Mouse (Mus musculus) midbrain, embryonic 15.5 days (tissue): ENCODE data around the gene Gimap4. TPM values are rescaled to one million over a fixed set of nuclear protein-coding genes. Genes with fewer than 3 reads are reported as not detected.

Experiments used
- polyA plus RNA-seq: library from polyadenylated mRNA; unstranded; fragments of >200 nt; fragmentation: Nextera tagmentation; extraction: Ambion mirVana; gene quantifications from 2 replicates; pipeline ENCODE4 v1.2.1, GENCODE M21; 2015

The Gimap4 gene
- polyA plus RNA-seq, 1 experiment from 2014 or later, result 1.5 TPM

Other genes with a start within 250 kb of the Gimap4 start
- gene Zfp467, start 238.7 kb upstream of the Gimap4 start, polyA plus RNA-seq, result 28.9 and 33.8 TPM in 2 replicates
- gene Sspo, start 236.3 kb upstream of the Gimap4 start, polyA plus RNA-seq, result 0.40 and 0.46 TPM in 2 replicates
- gene Atp6v0e2, start 146.9 kb upstream of the Gimap4 start, polyA plus RNA-seq, result 292 and 304 TPM in 2 replicates
- gene Lrrc61, start 129.8 kb upstream of the Gimap4 start, polyA plus RNA-seq, result 27.9 and 28.5 TPM in 2 replicates
- 4.5 and 5.6 TPM in 2 replicates for gene Rarres2, start 111.8 kb upstream of the Gimap4 start, polyA plus RNA-seq
- gene Gm45021, start 94.9 kb upstream of the Gimap4 start, polyA plus RNA-seq, result not detected in 2 replicates
- 48.9 and 50.4 TPM in 2 replicates for gene Repin1, start 90.7 kb upstream of the Gimap4 start, polyA plus RNA-seq
- gene Gm44965, start 90.6 kb upstream of the Gimap4 start, polyA plus RNA-seq, result 0.88 TPM in 1 of 2 replicates, not detected in the other
- gene Zfp775, start 82.5 kb upstream of the Gimap4 start, polyA plus RNA-seq, result 16.3 and 16.8 TPM in 2 replicates
- 20.9 and 23.8 TPM in 2 replicates for gene AI854703, start 57.8 kb upstream of the Gimap4 start, polyA plus RNA-seq
- 0.52 and 0.86 TPM in 2 replicates for gene Gimap8, start 37.3 kb upstream of the Gimap4 start, polyA plus RNA-seq
- gene Gimap9, start 8.4 kb upstream of the Gimap4 start, polyA plus RNA-seq, result 1.5 and 1.7 TPM in 2 replicates
- gene Gimap6, start 23.7 kb downstream of the Gimap4 start, polyA plus RNA-seq, result 6.6 and 6.8 TPM in 2 replicates
- 0.88 TPM in 1 of 2 replicates, not detected in the other for gene Gm28053, start 34.1 kb downstream of the Gimap4 start, polyA plus RNA-seq
- not detected in 2 replicates for gene Gimap7, start 34.1 kb downstream of the Gimap4 start, polyA plus RNA-seq
- gene Gimap1, start 54.5 kb downstream of the Gimap4 start, polyA plus RNA-seq, result 4.8 and 5.8 TPM in 2 replicates
- gene Gimap5, start 61.6 kb downstream of the Gimap4 start, polyA plus RNA-seq, result 0.71 and 1.6 TPM in 2 replicates
- gene Gimap3, start 86.3 kb downstream of the Gimap4 start, polyA plus RNA-seq, result not detected in 2 replicates
- gene Tmem176a, start 156.4 kb downstream of the Gimap4 start, polyA plus RNA-seq, result 15.0 and 16.1 TPM in 2 replicates
- gene Tmem176b, start 156.9 kb downstream of the Gimap4 start, polyA plus RNA-seq, result 110 and 122 TPM in 2 replicates
- not detected in 2 replicates for gene Aoc1, start 188.3 kb downstream of the Gimap4 start, polyA plus RNA-seq
- not detected in 2 replicates for gene 1600015I10Rik, start 245.3 kb downstream of the Gimap4 start, polyA plus RNA-seq